Mouse (Mus musculus) olfactory bulb, adult 2 months (tissue): Measurements from ENCODE around the gene Tapbp. TPM values are rescaled to one million over a fixed set of nuclear protein-coding genes. Genes with fewer than 3 reads are reported as not detected.

Source experiments
- H3K27ac ChIP-seq: fragments of 200-500 bp; 2 replicates; pipeline ENCODE4 v1.5.1; 2012; ENCODE audit warnings: low read depth, low read length; ENCODE audit not compliant: insufficient read depth
- H3K4me1 ChIP-seq: fragments of 200-500 bp; 2 replicates; pipeline ENCODE4 v1.6.1; 2012; ENCODE audit warnings: low read length; ENCODE audit not compliant: control insufficient read depth, insufficient read depth
- H3K4me3 ChIP-seq: fragments of 200-500 bp; 2 replicates; pipeline ENCODE4 v1.5.1; 2012; ENCODE audit warnings: mild to moderate bottlenecking, low read depth, low read length, moderate library complexity; ENCODE audit not compliant: insufficient read depth
- CTCF ChIP-seq: fragments of 200-500 bp; IDR thresholded peaks from 2 replicates; pipeline ENCODE4 v1.5.1; 2012; ENCODE audit warnings: low read depth, mild to moderate bottlenecking, low read length, moderate library complexity; ENCODE audit not compliant: insufficient read depth
- POLR2A ChIP-seq: fragments of 200-500 bp; IDR thresholded peaks from 2 replicates; pipeline ENCODE4 v1.6.1; 2012; ENCODE audit warnings: mild to moderate bottlenecking, low read depth, low read length, moderate library complexity; ENCODE audit not compliant: insufficient read depth
- WGBS: fragments of 180-500 bp; shearing (Covaris S2); methylation state at CpG from one replicate; pipeline ENCODE4 v1.1.7; 2018; 5-methylcytosine and 5-hydroxymethylcytosine counted together
- polyA plus RNA-seq: library from polyadenylated mRNA; stranded (reverse); fragments of >200 nt; gene quantifications from 2 replicates; pipeline ENCODE4 v1.2.4, GENCODE M21; 2012; ENCODE audit warnings: low replicate concordance; ENCODE audit not compliant: missing spikeins, insufficient read depth, insufficient read length

Gene Tapbp
- polyA plus RNA-seq, 1 experiment, result 118 TPM

DNA sequence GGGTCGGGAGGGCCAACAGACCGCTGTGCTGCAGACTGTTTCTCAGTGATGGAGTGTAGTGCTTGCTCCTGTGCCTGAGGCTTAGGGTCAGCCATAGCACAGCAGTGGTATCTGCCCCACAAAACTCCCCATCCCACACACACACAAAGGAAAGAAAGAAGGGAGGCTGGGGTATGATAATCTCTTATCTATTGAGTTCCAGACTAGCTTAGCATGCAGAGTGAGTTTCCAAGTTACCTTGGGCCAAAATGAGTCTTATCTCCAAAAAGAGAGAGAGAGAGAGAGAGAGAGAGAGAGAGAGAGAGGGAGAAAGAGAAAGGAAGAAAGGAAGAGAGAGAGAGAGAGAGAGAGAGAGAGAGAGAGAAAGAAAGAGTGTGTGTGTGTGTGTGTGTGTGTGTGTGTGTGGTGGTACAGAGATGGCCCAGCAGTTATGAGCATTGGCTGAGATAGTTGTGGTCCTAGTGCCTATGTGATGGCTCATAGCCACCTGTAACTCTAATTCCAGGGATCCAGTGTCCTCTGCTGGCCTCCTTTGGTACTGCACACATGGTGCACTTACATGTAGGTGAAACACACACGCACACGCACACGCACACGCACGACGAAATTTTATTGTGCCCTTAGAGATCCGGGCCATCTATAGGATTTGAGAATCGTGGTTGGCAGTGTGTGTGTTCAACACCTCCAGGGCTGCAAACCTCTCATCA is 9.0 kb downstream of the Tapbp start:
- peaks cover 15% of the 10 kb centered on the region for H3K4me1 ChIP-seq
- no peak overlapping the region for H3K27ac ChIP-seq
- TF ChIP-seq POLR2A (no peak), CTCF (no peak)
- no peak overlapping the region for H3K4me3 ChIP-seq
- WGBS, result 83% methylated on average over 10 of the region's 10 CpGs

DNA sequence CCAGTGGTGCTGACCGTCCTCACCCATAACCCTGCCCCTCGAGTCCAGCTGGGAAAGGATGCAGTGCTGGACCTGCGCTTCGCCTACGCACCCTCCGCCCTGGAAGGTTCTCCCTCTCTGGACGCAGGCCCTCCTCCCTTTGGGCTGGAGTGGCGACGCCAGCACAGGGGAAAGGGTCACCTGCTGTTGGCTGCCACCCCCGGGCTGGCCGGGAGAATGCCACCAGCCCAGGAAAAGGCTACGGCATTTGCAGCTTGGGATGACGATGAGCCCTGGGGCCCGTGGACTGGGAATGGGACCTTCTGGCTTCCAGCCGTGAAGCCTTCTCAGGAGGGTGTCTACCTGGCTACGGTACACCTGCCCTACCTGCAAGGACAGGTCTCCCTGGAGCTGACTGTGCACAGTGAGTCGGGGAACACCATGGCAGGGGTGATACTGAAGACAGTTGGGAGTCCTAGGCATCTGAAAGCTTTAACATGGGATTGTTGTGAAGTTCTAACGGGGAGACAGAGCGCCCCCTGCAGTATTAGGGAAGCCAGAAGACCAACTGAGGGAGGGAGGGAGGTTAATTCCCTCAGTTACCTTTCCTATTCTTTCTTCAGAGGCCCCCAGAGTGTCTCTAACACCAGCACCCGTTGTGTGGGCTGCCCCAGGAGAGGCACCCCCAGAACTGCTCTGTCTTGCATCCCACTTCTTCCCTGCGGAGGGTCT is 9.9 kb downstream of the Tapbp start:
- no peak overlapping the region for H3K4me3 ChIP-seq
- 83% methylated on average over 21 of the region's 21 CpGs for WGBS
- peaks cover 8% of the 10 kb centered on the region for H3K4me1 ChIP-seq
- no peak overlapping the region for H3K27ac ChIP-seq
- no peak for TF ChIP-seq POLR2A
- TF ChIP-seq CTCF, result no peak

DNA sequence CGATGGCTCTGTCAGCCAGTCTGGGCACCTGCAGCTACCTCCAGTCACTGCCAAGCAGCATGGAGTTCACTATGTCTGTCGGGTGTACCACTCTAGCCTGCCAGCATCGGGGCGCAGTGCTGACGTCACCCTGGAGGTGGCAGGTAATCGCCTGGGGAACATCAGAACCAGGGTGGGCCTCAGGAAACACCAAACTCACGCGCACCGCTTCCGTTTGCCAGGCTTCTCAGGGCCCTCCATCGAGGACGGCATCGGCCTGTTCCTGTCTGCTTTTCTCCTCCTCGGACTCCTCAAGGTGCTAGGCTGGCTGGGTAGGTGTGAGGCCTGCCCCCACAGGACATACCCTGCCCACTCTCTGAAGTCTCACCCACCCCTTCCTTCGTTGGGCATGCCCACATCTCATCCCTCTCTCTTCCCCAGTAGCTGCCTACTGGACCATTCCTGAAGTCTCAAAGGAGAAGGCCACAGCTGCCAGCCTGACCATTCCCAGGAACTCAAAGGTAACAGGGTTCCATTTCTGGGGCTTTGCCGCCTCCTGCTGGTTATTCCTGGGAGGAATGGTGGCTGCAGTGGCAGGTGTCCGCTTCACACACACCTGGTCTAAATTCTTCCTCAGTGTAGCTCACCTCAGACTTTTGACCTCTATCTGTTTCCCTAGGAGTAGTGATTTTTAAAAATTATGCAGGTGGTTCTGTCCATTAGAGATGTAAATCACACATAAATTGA is 10.7 kb downstream of the Tapbp start:
- H3K27ac ChIP-seq, result no peak overlapping the region
- no peak for TF ChIP-seq POLR2A
- TF ChIP-seq CTCF, result no peak
- H3K4me1 ChIP-seq, result peaks cover 9% of the 10 kb centered on the region
- no peak overlapping the region for H3K4me3 ChIP-seq
- 77% methylated on average over 17 of the region's 17 CpGs for WGBS

DNA sequence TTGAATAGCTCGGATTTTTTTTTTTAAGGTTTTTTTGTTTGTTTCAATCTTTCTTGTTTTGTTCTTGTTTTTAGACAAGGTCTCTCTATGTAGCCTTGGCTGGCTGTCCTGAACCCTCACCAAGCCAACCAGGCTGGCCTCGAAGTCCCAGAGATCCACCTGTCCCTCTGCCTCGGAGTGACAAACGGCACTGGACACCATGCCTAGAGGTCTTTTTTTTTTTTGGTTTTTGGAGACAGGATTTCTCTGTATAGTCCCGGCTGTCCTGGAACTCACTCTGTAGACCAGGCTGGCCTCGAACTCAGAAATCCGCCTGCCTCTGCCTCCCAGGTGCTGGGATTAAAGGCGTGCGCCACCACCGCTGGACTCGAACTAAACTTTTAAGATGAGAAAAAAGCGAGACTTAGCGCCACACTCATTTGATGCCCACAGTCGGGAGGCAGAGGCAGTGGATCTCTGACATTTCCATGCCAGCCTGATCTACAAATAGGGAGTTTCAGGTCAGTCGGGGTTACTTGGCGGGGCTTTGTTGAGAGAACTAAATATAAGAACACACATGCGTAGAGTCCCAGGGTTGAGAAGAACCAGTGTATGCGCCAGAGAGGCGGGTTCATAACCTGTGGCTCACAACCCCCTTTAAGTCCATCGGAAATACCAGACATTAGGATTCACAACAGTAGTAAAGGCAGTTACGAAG is 12.7 kb downstream of the Tapbp start:
- TF ChIP-seq CTCF (no peak), POLR2A (no peak)
- Histone ChIP-seq H3K4me1 (peaks cover 12% of the 10 kb centered on the region), H3K27ac (no peak overlapping the region), H3K4me3 (peak overlapping the region; percentile 77; the same call in 1 of the 2 replicates)
- WGBS, result 55% methylated on average over 21 of the region's 21 CpGs

DNA sequence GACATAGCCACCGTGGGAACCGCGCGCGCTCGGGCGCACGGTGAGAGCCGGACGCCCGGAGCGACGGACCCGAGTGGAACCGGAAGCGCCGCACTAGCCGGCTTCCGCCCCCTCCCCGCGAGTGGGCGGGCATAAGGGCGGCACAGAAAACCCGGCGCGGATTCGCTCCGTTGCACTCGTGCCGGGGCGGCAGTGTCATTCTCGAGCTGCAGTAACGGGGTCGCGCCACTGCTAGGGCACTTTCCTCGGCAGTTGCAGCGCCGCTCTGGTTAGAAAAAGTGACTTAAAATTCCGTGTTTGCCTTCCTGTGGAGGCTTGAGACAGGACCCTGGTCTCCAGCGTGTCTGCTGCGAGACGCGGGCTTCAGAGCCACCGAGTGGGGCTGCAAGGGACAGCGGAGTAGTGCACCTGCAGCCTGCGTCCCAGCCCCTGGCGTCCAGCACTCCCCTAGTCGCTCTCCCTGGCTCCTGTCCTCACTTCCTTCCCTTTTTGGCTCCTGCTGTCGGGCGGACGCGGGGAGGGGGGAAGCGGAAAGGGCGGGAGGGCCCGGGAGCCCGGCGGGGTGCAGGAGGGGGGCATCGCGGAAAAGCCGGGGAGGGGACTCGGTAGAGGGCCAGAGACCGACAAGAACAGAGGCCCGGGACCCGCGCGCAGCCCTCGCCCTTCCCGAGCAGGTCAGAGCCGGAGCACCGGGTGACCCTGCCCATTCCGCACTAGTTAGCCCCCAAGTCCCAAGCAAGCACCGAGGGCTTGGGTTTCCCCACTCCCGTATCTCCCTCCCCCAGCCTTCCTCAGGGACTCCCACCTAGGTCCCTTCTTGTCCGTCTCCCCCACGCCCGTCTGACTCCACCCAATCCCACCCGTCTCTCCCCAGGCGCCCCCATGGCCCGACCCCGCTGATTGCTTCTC is 13.9 kb downstream of the Tapbp start, which contains the start of gene Rgl2:
Rgl2 (plus strand) TSS at position 173 of the 909 bp plus-strand sequence.
- TF ChIP-seq CTCF, result peak; percentile 56; the same call in 1 of the 2 replicates
- TF ChIP-seq POLR2A, result no peak; the same call in 1 of the 2 replicates
- Histone ChIP-seq H3K4me3 (peak within 1 kb of the TSS; percentile 77), H3K4me1 (peaks cover 12% of the 10 kb centered on the region), H3K27ac (peak within 1 kb of the TSS; percentile 73)
- WGBS, result under 1% methylated on average over 80 of the region's 80 CpGs

DNA sequence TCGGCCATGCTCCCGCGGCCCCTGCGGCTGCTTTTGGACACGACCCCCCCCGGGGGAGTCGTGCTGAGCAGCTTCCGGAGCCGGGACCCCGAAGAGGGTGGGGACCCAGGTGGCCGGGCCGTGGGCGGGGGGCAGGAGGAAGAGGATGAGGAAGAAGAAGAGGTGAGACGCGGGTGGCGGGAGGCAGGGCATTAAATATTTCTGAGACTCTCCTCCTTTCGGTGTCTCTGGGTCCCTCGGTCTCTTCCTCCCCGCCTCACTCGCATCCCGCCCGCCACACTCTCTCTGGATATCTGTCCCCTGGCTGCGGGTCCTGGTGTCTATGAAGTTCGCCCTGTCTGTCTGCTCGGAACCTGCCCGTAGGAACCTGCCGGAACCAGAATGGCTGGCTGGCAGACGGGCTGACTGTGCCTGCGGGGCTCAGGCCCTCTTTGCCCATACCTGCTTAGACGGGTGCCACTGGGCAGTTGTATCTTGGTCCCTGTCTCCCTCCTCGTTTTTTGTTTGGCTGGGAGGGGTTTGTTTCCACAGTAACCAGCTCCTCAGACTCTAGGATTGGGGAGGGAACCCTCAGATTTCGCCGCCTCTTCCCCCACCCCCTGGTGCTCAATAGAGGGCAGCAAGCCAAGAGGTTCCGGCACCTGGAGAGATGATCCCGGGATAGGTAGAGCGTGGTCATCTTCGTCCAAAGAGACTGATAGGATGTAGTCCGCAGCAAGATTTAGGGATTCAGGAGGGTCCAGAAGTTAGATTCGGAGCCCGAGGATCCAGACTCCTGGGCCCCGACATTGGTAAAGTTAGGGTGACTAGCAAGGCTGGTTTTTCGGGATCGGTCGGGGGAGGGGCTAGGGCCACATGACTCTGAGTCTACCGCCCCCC is 14.8 kb downstream of the Tapbp start:
- TF ChIP-seq POLR2A (no peak), CTCF (no peak)
- peaks cover 12% of the 10 kb centered on the region for H3K4me1 ChIP-seq
- WGBS, result under 1% methylated on average over 45 of the region's 45 CpGs

DNA sequence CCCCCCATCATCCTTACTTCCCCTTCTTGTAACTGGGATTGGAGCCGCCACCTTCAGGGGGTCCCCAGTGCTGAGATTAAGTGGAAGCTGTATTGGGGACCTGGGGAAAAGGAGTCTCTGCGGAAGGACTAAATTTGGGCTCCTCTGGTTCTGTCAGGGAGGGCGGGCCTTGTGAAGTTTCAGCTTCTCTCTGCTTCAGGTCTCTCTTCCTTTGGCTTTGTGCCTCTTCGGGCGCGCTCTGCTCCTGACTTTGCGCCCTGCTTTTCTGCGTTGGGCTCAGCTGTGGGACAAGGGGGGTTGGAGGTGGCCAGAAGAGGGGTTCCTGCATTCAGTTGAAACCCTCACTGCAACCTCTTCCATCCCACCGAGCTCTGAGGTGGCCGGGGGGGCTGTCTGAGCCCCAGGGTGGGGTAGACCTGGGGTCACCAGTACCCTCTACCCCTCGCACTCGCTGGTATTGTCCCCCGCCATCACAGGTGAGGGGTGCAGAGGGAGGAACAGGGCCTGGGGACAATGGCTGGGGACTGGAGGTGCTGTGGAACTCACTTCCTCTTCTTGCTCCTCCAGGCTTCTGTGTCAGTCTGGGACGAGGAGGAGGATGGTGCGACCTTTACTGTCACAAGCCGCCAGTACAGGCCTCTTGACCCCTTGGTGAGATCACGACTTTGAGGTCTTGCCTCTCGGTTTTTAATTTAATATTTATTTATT is 15.6 kb downstream of the Tapbp start:
- Histone ChIP-seq H3K27ac (no peak overlapping the region), H3K4me3 (peak overlapping the region; percentile 77), H3K4me1 (peaks cover 12% of the 10 kb centered on the region)
- 34% methylated on average over 18 of the region's 18 CpGs for WGBS
- TF ChIP-seq CTCF (no peak), POLR2A (no peak)

More for the DNA sequence above, 14.8 kb downstream of the Tapbp start:
- Histone ChIP-seq H3K27ac (peak overlapping the region; percentile 42), H3K4me3 (peak overlapping the region; percentile 77)
